Mouse (Mus musculus): ENCODE data around the gene Noxo1.

GRCm38 (mm10) chr17:24735446-24735845, 39.4 kb downstream of the Noxo1 start:
- TF ChIP-seq CTCF (IDR thresholded peaks at IDR 0.05; ENCODE audit: low read depth) (no peak), EP300 (IDR thresholded peaks at IDR 0.05; ENCODE audit: low read depth) (no peak)
